Mouse (Mus musculus) liver, embryonic 14.5 days (tissue): ENCODE results near the gene Trpv4. TPM values are rescaled to one million over a fixed set of nuclear protein-coding genes. Genes with fewer than 3 reads are reported as not detected.
A peak's percentile ranks its signal among the peaks of the same experiment; 100 is the strongest.

ENCODE experiments used
- ATAC-seq: fragments of 200-750 bp; cut with Nextera tagmentation; 2 replicates; pipeline ENCODE4 v1.8.0; 2017; ENCODE audit warnings: moderate number of reproducible peaks, mild to moderate bottlenecking, moderate library complexity; ENCODE audit not compliant: insufficient read depth
- DNase-seq, 3 experiments: peaks; one replicate each; pipeline ENCODE4 v3.0.0-alpha.2; 2012 to 2013; ENCODE audit warnings: low read depth in 3 of 3, low spot score in 3 of 3
- H3K27ac ChIP-seq: fragments of 300-500 bp; sonication (generic); 2 replicates; pipeline ENCODE4 v1.5.1; 2014; ENCODE audit warnings: moderate library complexity, mild to moderate bottlenecking, control low read depth, inconsistent platforms
- H3K27me3 ChIP-seq: fragments of 300-500 bp; sonication (generic); 2 replicates; pipeline ENCODE4 v1.6.1; 2014; ENCODE audit warnings: mild to moderate bottlenecking, low read length, moderate library complexity; ENCODE audit not compliant: control insufficient read depth, insufficient read depth
- H3K36me3 ChIP-seq: fragments of 300-500 bp; sonication (generic); replicated peaks from 2 replicates; pipeline ENCODE4 v1.6.1; 2014; ENCODE audit warnings: low read depth; ENCODE audit not compliant: control insufficient read depth, insufficient read depth
- H3K4me1 ChIP-seq, 2 experiments: fragments of 200-500 bp in 1 of 2; fragments of 300-500 bp in 1 of 2; sonication (generic) in 1 of 2; replicated peaks; 2 replicates each; pipeline ENCODE4 v1.6.1; 2012 to 2014; ENCODE audit warnings: antibody characterized with exemption in 1 of 2, inconsistent platforms in 1 of 2, low read length in 1 of 2; ENCODE audit not compliant: control insufficient read depth in 2 of 2, insufficient read depth in 2 of 2
- H3K4me2 ChIP-seq: fragments of 300-500 bp; sonication (generic); 2 replicates; pipeline ENCODE4 v1.6.1; 2014; ENCODE audit warnings: low read depth, mild to moderate bottlenecking, control low read depth, moderate library complexity
- H3K4me3 ChIP-seq, 2 experiments: fragments of 200-500 bp in 1 of 2; fragments of 300-500 bp in 1 of 2; sonication (generic) in 1 of 2; 2 replicates each; pipeline ENCODE4 v1.5.1; 2012 to 2014; ENCODE audit warnings: low read depth in 2 of 2, low read length in 2 of 2, mild to moderate bottlenecking in 2 of 2, control low read depth in 1 of 2, inconsistent platforms in 1 of 2, moderate library complexity in 1 of 2; ENCODE audit not compliant: insufficient read depth in 1 of 2
- H3K9ac ChIP-seq: fragments of 300-500 bp; sonication (generic); replicated peaks from 2 replicates; pipeline ENCODE4 v1.6.1; 2014; ENCODE audit warnings: mild to moderate bottlenecking, control low read depth, moderate library complexity
- H3K9me3 ChIP-seq: fragments of 300-500 bp; sonication (generic); 2 replicates; pipeline ENCODE4 v1.6.1; 2016; ENCODE audit warnings: low read length, mixed read lengths; ENCODE audit not compliant: control insufficient read depth
- CTCF ChIP-seq: IDR thresholded peaks from 2 replicates; pipeline ENCODE4 v1.5.1; 2016; ENCODE audit warnings: antibody characterized with exemption, low read depth, control low read depth
- EP300 ChIP-seq: IDR thresholded peaks from 2 replicates; pipeline ENCODE4 v1.6.1; 2016; ENCODE audit warnings: antibody characterized with exemption, low read depth
- WGBS: fragments of 180-500 bp; shearing (Covaris S2); extraction: QIAGEN DNeasy Blood & Tissue Kit; methylation state at CpG from one replicate; pipeline ENCODE4 v1.1.7; 2014; ENCODE audit not compliant: insufficient replicate concordance; 5-methylcytosine and 5-hydroxymethylcytosine counted together
- polyA plus RNA-seq, 2 experiments: library from polyadenylated mRNA; depleted of rRNA in 1 of 2; stranded (reverse) in 1 of 2; unstranded in 1 of 2; fragments of >200 nt; fragmentation: Nextera tagmentation in 1 of 2; extraction: Ambion mirVana in 1 of 2; gene quantifications; 2 replicates each; pipeline versions ENCODE4 v1.2.1 to v1.2.3; 2012 to 2014

Gene Trpv4
- polyA plus RNA-seq, 2 experiments, result 0.14 to 0.22 TPM

GRCm38 (mm10) chr5:114589026-114589425, 69.2 kb downstream of the Trpv4 start:
- WGBS, result 50% methylated on average over 6 of the region's 6 CpGs

GRCm38 (mm10) chr5:114588416-114588815, 69.8 kb downstream of the Trpv4 start:
- WGBS, result 29% methylated on average over 10 of the region's 10 CpGs
- DNase-seq (no peak), ATAC-seq (no peak)
- H3K36me3 ChIP-seq, result no peaks in the 10 kb centered on the region
- no peak overlapping the region for H3K9ac ChIP-seq
- H3K4me3 ChIP-seq, result no peak overlapping the region
- no peak overlapping the region for H3K4me2 ChIP-seq
- H3K4me1 ChIP-seq, result peaks cover 7 to 32% of the 10 kb centered on the region in 2 experiments
- no peaks in the 10 kb centered on the region for H3K27me3 ChIP-seq
- TF ChIP-seq CTCF (no peak), EP300 (no peak)
- no peak overlapping the region for H3K27ac ChIP-seq
- no peaks in the 10 kb centered on the region for H3K9me3 ChIP-seq

More at GRCm38 (mm10) chr5:114589026-114589425, 69.2 kb downstream of the Trpv4 start:
- no peak for ATAC-seq
- Histone ChIP-seq H3K27me3 (no peaks in the 10 kb centered on the region), H3K9me3 (no peaks in the 10 kb centered on the region), H3K9ac (no peak overlapping the region), H3K4me1 (peaks cover 7 to 32% of the 10 kb centered on the region in 2 experiments), H3K4me2 (no peak overlapping the region), H3K27ac (no peak overlapping the region), H3K36me3 (no peaks in the 10 kb centered on the region), H3K4me3 (no peak overlapping the region)
- DNase-seq, result no peak
- TF ChIP-seq EP300 (no peak), CTCF (no peak)

GRCm38 (mm10) chr5:114587908-114588307, 70.3 kb downstream of the Trpv4 start:
- Histone ChIP-seq H3K4me1 (peaks cover 7 to 32% of the 10 kb centered on the region in 2 experiments), H3K4me3 (no peak overlapping the region), H3K36me3 (no peaks in the 10 kb centered on the region), H3K9me3 (no peaks in the 10 kb centered on the region), H3K27ac (no peak overlapping the region), H3K4me2 (no peak overlapping the region), H3K9ac (no peak overlapping the region), H3K27me3 (no peaks in the 10 kb centered on the region)
- WGBS, result 26% methylated on average over 9 of the region's 9 CpGs
- peak; percentile 44 to 49 (median 47) for DNase-seq
- no peak for ATAC-seq
- TF ChIP-seq CTCF, result no peak
- TF ChIP-seq EP300, result no peak

- Histone ChIP-seq H3K4me1 (peaks cover 2 to 17% of the 10 kb centered on the region in 2 experiments), H3K27ac (no peak overlapping the region), H3K27me3 (no peaks in the 10 kb centered on the region), H3K4me2 (no peak overlapping the region), H3K9me3 (no peaks in the 10 kb centered on the region), H3K36me3 (no peaks in the 10 kb centered on the region), H3K4me3 (no peak overlapping the region), H3K9ac (no peak overlapping the region)
- no peak for ATAC-seq
- no peak for TF ChIP-seq EP300
- TF ChIP-seq CTCF, result no peak
- WGBS, result 26% methylated on average over 5 of the region's 5 CpGs
- DNase-seq, result no peak
These were observed 72.5 kb downstream of the Trpv4 start for GRCm38 (mm10) chr5:114585682-114586081.

- no peaks in the 10 kb centered on the region for H3K27me3 ChIP-seq
- H3K4me3 ChIP-seq, result no peak overlapping the region
- H3K9ac ChIP-seq, result no peak overlapping the region
- DNase-seq (no peak), ATAC-seq (no peak)
- no peak overlapping the region for H3K27ac ChIP-seq
- 57% methylated on average over 14 of the region's 14 CpGs for WGBS
- peaks cover 0 to 8% of the 10 kb centered on the region in 2 experiments; a peak in 2 of 4 replicates for H3K4me1 ChIP-seq
- no peak overlapping the region for H3K4me2 ChIP-seq
- H3K9me3 ChIP-seq, result no peaks in the 10 kb centered on the region
- H3K36me3 ChIP-seq, result no peaks in the 10 kb centered on the region
- TF ChIP-seq CTCF, result no peak
These were observed 73.7 kb downstream of the Trpv4 start for GRCm38 (mm10) chr5:114584293-114585104.
